Mouse (Mus musculus) mature B cell (primary cell): Measurements from ENCODE around the gene Rnf224.
"Not testable (repeated sequence)": the region's sequence is repeated elsewhere in the genome, so short reads cannot be mapped to it uniquely, and the experiment has no call there.

Experiments
- in situ Hi-C: fragments of 300-500 bp; cut with MboI; formaldehyde crosslinking; loops from 2 replicates; pipeline ENCODE4 v1.14.3; 2019

The Rnf224 gene

DNA sequence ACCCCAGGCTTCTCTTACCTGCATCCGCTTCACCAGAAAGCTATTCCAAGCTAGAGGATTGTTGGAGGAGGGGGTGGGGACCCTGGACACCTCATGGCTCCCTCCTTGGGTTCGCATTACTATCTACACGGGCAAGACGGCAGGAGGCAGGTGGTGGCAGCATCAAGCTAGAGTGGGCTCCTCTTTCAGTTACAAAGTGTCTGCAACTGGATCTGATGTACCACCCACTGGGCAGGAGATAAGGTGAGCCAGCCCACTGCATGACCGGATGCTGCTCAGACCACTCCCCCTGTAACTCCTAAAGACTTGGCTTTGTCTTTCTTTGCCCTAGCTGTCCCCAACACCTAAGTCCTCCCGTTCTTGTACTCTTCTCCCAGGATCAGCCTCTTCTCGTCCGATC lies at the start of gene Rnf224:
Rnf224 (minus strand) TSS at position 174 of the 400 bp plus-strand sequence.
- in situ Hi-C loops: no loop called here

DNA sequence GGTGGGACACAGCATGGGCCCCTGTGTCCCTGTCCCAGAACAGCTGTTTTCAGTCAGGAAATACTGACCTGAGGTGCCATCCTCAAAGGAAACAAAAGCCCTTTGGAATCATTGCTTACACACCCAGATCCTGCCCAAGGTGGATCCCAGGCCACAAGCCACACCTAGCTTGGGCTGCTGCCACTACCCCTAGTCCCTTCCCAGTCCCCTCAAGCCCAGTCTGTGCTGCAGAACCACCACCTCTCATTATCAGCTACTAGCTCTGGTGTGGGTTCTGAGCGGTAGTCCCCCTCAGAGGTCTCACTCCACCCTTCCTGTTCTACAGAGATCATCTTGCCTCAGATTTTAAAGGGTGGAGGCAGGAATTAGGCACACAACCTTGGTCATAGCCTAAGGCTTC lies 49.7 kb upstream of the Rnf224 start:
- in situ Hi-C loops: no loop called here

DNA sequence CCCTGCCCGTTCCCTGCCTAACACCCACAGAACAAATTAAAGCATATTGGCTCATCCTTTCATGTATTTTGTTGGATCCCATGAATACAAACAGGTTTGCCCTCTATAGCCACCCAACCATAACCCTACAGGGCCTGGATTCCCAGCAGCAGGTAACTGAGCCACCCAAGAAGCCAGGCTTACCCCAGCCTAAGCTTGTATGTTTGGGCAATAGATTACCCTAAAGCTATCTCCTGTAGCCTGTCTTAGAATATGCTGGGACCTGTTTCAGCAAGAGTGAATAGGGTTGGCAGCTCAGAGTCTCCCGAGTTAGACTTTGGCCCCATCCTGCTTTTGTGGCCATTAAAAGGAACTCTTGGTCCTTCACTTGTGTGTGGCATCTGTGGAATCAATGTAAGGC lies 49.0 kb upstream of the Rnf224 start:
- in situ Hi-C loops: no loop called here

DNA sequence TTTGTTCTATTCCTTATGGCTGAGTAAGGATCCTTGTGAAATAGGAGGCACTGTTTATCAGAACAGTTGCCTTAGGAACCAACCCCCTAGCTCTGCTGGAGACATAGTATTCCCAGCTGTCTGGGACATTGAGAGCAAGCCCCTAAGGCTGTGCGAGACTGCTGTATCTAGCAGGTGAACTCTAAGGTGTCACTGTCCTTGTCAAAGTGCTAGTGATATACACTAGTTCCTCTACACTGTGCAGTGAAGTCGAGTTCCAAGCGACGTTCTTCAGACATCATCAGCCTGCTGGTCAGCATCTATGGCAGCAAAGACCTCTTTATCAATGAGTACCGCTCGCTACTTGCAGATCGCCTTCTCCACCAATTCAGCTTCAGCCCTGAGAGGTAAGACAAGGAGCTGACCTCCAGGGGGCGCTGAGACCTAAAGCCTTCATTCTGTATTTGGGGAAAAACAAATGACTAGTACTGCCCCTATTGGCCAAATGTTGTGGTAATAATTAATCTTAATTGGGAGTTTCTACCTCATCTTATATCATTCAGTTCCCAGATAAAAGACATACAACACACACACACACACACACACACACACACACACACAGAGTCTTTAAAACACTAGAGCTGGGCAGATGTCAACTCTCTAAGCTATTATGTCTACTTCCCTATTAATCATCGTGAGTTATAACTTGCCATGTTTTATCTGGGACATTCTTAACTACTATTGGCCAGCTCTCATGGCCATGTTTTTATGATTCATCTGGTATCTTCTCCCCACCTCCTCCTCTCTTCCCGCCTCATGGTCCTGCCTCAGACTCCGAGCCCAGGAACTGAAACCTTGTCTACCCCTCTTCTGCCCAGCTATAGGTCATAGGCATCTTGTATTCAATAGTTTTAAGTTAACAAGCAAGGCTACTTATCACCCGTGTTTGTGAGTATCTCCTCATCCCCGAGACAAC lies 42.6 kb upstream of the Rnf224 start:
- in situ Hi-C loops: no loop called here

DNA sequence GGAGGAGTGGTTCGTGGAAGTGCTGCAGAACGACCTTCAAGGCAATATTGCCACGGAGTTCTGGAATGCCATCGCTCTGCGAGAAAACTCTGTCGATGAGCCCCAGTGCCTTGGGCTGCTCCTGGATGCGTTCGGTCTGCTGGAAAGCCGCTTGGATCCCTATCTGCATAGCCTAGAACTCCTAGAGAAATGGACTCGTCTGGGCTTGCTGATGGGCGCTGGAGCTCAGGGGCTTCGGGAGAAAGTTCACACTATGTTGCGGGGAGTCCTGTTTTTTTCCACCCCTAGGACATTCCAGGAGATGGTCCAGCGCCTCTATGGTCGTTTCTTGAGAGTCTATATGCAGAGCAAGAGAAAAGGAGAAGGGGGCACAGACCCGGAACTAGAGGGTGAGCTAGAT lies 36.4 kb upstream of the Rnf224 start:
- in situ Hi-C loops: no loop called here

DNA sequence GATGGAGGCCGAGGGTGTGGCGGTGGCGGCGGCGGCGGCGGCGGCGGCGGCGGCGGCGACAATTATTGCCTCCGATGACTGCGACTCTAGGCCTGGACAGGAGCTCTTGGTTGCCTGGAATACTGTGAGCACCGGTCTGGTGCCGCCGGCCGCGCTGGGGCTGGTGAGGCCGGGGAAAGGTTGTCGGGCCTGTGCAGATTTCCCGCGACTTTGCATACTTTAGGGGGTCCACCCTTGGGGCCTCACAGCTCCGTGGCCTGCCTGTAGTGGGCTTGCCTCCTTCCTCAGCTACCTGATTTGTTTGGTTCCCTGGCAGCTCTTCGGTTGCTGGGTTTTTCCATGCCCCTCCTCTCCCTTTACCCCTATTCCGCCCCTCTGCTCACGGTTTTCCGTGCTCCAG lies 35.9 kb upstream of the Rnf224 start:
- in situ Hi-C loops: no loop called here

DNA sequence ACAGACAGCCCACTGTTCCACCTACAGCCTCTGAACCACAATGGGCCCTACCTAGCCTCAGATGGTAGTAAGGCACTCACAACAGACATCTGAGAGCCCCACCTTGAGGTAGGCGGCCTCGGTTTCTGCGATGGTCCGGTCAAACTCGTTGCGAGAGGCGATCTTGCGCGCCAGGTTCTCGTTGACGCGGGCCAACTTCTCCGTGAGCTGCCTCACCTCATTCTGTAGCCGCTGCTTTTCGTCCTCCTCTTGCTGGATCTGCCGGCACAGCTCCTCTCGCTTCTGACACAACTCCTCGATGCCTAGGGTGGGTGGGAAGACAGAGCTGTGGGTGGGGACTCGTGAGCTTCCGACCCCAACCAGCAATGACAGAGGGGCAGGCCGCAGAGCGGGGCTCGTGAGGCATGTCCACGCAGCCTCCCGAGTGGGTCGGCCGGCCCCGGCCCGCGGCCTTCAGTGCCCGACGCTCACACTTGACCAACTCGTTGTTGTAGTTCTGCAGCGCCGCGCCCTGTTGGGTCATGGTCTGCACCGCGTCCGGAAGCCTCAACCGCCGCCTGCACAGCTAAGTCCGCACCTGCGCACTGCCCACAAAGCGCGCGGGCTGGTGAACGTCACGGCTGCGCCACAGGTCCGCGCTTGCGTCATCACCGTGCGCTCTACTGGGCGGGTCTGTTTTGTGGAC lies 35.4 kb upstream of the Rnf224 start, which contains the start of the genes Ssna1 and Anapc2:
Ssna1 (minus strand) TSS at position 612 of the 685 bp plus-strand sequence.
Anapc2 (plus strand) TSS at position 652 of the 685 bp plus-strand sequence.
- in situ Hi-C loops: no loop called here

DNA sequence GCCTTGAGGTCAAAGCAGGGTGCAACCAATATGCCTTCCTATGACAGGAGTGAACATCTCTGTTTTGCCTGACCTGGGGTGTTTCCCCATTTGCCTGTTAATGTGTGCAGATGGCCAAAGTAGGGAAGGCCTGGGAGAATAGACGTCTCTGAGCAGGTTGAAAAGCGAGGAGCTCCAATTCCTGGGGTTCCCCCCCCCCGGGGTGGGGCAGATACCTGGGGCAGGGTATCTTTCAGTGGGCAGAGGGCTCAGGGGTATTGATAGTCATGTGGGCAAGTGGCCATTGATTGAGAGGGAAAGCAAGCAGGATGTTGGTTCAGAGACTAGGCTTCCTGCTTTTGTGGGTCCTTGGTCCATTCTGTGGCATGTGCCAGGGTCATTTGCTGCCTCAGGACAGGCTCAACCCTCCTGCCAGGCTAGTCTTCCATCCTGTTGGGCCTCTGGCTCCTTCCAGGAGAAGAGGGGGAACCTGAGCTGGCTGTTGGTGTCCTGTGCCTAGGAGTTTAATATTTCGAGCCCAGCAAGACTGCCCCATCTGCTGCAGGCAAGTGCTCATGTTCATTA lies 31.2 kb upstream of the Rnf224 start:
- in situ Hi-C loops: no loop called here

DNA sequence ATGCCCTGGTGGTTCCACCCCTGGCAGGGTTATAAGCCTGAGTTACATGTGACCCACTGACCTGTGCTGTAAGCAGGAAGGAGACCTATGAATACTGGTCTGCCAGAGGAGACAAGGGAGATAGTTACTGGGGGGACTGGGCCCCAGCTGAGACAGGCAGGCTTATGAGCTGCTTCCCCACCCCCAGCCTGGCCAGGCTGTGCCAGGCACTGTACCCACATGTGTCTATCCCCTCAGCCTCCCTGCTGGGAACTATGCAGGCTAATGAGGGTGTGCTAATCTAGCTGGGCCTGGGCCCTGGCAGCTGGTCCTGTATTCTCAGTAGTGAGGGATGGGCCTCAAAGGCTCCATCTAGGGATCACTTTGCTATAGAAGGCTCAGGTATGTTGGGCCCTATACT lies 30.7 kb upstream of the Rnf224 start:
- in situ Hi-C loops: no loop called here

DNA sequence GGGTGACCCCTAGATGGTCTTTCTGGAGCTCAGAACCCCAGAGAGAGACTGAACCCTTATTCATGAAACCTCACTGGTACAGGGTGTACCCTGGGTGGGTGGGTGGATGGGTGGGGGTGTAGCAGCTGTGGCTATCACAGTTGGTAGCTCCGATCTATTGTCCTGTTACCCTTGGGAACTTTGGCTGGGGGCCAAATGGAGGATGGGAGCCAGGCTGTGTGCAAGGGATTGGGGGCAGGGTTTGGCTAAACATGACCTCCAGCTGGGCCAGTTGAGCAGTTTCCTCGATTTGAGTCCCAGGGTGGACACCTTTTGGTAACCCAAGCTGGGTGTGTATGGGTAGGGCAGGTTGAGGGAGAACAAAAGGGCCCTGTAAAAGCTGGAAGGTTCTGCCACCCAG lies 30.1 kb upstream of the Rnf224 start:
- in situ Hi-C loops: no loop called here

DNA sequence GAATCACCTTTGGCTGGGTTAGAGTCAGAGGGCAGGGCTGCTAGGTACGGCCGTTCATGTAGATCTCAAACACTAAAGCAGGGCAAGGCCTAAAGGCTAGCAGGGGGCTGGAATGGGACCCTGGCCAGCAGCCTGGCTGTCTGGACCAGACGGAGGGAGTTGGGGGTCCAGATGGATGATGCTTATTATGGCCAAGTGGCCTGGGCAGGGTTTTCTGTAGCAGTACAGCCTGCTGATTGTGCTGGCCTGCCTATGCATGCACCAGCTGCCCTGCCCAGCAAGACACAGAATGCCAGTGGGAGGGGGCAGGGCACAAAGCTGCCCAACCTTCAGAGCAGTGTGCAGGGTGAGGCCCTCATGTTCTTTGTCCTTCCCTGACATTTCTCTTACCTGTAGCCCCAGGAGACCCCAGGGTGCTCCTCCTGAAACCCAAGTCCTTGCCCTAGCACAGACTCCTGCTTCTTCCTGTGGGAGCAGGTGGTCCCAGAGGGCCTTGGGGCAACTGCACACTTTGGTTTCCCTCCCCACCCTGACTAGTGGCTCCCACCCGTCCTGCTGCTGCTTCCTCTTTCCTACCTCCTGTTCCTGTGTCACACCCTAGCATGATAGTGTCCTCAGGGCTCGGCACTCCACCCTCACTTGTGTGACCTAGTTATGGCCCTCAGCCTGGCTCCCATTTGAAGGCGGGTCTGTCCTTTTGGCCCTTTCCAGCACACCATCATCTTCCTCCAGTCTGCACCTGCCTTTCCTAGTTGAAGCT lies 29.5 kb upstream of the Rnf224 start:
- in situ Hi-C loops: no loop called here

DNA sequence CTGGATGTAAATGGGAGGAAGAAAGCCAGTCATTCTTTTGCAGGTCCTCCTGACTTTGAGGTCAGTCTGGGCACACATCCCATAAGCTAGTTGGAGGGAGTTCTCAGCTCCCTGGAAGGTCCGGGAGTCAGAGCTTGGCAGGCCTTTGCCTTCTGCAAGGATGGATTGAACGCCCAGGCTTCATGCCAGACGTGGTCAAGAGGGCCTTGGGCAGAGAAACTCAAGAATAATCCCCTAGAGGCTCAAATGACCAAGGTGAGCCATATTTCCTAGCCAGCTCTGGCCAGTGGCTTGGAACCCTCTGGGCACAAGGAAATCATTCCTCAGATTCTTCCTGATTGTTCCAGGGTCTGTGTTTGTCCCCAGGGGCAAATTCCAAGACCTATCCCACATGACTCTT lies 28.3 kb upstream of the Rnf224 start:
- in situ Hi-C loops: no loop called here

DNA sequence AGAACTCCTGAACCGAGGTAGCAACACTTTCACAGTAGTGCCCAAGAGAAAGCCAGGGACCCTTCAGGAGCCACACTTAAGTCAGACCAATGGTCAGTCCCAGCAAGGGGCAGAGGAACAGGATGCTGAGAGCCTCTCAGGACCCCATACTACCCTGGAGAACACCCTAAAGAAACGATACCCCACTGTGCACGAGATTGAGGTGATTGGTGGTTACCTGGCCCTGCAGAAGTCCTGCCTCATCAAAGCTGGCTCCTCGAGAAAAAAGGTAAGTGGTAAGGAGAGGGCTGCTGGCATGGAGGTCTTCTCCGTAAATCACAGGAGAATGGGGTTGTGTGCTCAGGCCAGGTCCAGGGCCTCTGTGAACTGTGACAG lies 27.7 kb upstream of the Rnf224 start:
- in situ Hi-C loops: no loop called here

DNA sequence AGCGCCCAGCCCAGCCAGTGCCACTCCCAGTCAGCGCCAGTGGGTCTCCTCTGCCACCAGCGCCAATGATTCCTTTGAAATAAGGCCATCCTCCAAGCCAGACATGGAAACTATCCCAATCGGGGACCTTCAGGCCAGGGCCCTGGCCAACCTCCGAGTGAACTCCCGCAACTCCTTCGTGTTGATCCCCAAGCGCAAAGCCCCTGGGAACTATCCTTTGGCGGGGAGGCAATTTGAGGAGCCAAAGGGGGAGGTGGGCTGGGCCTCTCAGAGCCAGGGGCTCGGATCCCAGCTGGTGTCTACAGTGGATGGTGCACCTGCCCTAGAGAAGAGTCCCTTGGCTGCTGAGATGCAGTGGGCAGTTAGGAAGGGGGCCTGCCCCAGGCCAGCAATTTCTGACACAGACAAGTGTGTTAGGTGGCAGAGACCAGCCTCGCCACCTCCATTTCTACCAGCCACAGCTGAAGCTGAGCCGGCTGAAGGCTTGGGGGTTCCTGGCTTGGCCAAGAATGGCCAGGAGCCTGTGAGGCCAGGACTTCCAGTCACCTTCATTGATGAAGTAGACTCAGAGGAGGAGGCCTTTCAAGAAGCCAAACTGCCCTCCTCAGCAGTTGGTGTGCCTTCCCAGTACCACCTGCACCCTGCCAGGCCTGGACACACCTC lies 27.2 kb upstream of the Rnf224 start:
- in situ Hi-C loops: no loop called here

DNA sequence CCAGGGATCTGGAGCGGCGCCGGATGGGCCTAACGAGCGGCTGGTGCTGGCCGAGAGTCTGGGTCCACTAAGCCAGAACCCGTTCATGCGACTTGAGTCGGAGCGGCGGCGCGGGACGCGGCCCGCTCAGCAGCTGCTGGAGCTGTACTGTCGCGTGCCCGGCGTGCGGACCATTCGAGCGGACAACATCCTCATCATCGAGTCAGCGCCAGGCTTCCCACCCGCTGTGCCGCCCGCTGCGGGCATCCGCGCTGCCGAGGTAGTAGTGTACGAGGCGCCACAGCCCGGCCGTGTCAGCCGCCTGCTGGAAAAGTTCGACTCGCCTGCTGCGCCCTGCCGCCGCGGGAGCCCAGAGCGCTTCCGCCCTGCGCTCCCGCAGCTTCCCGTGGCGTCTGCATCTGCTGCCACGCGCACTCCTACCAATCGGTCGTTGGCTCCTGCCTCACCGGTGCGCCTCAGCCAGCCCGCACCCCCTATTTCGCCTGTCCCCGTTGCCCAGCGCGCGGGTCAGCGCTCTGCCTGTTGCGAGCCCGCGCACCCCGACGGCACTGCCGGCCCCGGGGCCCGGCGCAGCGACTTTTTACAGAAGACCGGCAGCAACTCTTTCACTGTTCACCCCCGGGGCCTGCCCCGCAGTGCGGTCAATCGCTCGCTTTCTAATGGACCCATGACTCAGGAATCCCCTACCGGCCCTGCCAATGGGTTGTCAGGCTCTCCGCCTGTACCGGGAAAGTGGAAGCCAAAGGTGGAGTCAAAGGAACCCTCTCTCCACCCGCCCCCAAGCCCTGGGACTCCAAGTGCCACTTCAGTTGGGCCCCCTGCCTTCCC lies 26.4 kb upstream of the Rnf224 start:
- in situ Hi-C loops: no loop called here

DNA sequence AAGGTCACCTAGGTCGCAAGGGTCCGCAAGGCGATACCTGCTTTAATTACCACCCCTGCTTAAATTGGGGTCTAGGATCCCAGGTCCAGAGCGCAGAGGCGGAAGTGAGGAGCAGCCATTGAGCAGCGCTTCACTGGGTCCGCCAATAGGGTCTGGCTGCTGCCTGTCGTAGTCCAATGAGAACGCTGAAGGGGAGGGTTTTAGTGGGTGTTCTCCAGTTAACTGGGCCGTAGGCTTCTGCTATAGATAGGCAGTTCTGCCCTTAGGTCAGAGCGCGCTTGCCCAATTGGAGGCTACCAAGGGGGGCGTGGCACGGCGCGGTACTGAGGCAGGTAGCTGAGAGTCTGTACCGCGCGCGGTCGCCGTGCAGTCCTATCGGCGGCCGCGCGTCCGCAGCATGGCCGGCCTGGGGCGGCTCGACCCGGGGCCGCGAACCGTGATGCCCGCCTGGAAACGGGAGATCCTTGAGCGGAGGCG lies 25.7 kb upstream of the Rnf224 start, which contains the start of gene Tprn:
Tprn (plus strand) TSS at position 328 of the 477 bp plus-strand sequence.
- in situ Hi-C loops: no loop called here

DNA sequence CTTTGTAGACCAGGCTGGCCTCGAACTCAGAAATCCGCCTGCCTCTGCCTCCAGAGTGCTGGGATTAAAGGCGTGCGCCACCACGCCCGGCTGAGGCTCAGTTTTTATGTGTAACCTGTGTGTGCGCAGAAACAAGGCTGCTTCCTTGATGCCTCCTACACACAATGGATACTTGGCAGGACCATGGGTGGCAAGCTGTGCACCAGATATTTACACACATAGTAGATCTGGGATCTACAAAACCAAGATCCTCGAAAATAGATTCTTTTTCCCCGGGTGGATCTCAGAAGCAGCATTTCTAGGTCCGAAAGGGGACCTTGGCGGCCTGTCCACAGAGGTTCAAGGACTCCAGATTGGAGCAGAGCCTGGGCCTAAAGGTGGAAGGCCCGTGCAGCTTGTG lies 25.3 kb upstream of the Rnf224 start:
- in situ Hi-C loops: no loop called here

DNA sequence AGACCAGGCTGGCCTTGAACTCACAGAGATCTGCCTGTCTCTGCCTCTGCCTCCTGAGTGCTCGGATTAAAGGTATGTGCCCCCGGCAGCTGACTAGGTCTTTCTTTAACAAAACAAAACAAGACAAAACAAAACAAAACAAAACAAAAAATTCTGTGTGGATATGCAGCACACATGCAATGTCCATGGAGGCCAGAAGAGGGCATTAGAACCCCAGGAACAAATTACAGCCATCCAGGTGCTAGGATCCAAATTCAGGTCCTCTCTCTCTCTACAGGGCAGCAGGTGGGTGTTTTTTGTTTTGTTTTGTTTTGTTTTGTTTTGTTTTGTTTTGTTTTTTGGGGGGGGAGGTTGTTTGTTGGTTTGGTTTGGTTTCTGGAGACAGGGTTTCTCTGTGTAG lies 22.3 kb upstream of the Rnf224 start:
- in situ Hi-C loops: no loop called here

DNA sequence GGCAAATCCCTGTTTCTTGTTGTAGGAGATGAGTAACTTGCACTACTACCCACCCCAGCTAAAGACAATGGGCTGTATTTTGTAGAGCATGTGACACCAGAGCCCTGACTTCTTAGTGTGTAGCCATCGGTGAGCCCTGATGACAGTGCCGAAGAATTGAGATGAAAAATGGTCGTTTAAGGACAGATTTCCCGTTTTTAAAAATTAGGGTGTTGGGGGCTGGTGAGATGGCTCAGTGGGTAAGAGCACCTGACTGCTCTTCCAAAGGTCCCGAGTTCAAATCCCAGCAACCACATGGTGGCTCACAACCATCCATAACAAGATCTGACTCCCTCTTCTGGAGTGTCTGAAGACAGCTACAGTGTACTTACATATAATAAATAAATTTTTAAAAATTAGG lies 20.7 kb upstream of the Rnf224 start:
- in situ Hi-C loops: not testable (repeated sequence)

DNA sequence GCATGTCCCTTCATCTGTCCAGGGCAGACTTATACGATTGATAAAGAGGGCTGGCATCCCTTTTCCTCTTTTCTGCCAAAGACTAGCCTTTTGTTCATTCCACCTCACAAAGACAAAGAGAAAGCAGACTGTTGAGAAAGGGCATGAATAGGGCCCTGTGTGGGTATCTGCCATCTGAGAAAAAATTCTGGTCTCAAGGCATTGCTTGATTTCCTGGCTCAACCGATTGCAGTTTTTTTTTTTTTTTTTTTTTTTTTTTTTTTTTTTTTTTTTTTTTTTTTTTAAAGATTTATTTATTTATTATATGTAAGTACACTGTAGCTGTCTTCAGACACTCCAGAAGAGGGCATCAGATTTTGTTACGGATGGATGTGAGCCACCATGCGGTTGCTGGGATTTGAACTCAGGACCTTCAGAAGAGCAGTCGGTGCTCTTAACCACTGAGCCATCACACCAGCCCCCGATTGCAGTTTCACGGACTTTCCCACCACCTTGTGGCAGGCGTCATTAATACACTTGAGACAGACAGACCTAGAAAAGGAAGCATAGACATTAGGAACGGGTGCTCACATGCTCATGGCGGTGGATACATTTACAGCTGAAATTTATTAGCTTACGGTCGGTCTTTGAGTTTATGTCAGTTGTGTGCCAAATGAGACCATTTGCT lies 20.0 kb upstream of the Rnf224 start:
- in situ Hi-C loops: not testable (repeated sequence)
